Mouse (Mus musculus) embryonic facial prominence, embryonic 13.5 days (tissue): ENCODE data around the gene Defb36. TPM values are rescaled to one million over a fixed set of nuclear protein-coding genes. Genes with fewer than 3 reads are reported as not detected.

ENCODE experiments used
- ATAC-seq: fragments of 200-750 bp; cut with Nextera tagmentation; 2 replicates; pipeline ENCODE4 v1.8.0; 2017; ENCODE audit warnings: low read depth; ENCODE audit not compliant: insufficient number of reproducible peaks, insufficient read depth, low FRiP score, low TSS enrichment
- H3K27ac ChIP-seq: fragments of 300-500 bp; sonication (generic); 2 replicates; pipeline ENCODE4 v1.5.1; 2015; ENCODE audit warnings: moderate library complexity, mild to moderate bottlenecking, inconsistent platforms
- H3K27me3 ChIP-seq: fragments of 300-500 bp; sonication (generic); 2 replicates; pipeline ENCODE4 v1.6.1; 2015; ENCODE audit warnings: mild to moderate bottlenecking, inconsistent platforms
- H3K36me3 ChIP-seq: fragments of 300-500 bp; sonication (generic); 2 replicates; pipeline ENCODE4 v1.6.1; 2015; ENCODE audit warnings: mild to moderate bottlenecking, inconsistent platforms
- H3K4me1 ChIP-seq: fragments of 300-500 bp; sonication (generic); 2 replicates; pipeline ENCODE4 v1.6.1; 2015; ENCODE audit warnings: inconsistent platforms
- H3K4me2 ChIP-seq: fragments of 300-500 bp; sonication (generic); 2 replicates; pipeline ENCODE4 v1.6.1; 2015; ENCODE audit warnings: moderate library complexity, mild to moderate bottlenecking, inconsistent platforms
- H3K4me3 ChIP-seq: fragments of 300-500 bp; sonication (generic); 2 replicates; pipeline ENCODE4 v1.5.1; 2015; ENCODE audit warnings: mild to moderate bottlenecking, inconsistent platforms
- H3K9ac ChIP-seq: fragments of 300-500 bp; sonication (generic); 2 replicates; pipeline ENCODE4 v1.6.1; 2015; ENCODE audit warnings: mild to moderate bottlenecking, inconsistent platforms
- H3K9me3 ChIP-seq: fragments of 300-500 bp; sonication (generic); 2 replicates; pipeline ENCODE4 v1.6.1; 2016; ENCODE audit warnings: inconsistent platforms
- WGBS: fragments of 180-500 bp; shearing (Covaris S2); methylation state at CpG from one replicate; pipeline ENCODE4 v1.1.7; 2015; ENCODE audit warnings: mixed read lengths; 5-methylcytosine and 5-hydroxymethylcytosine counted together
- polyA plus RNA-seq: library from polyadenylated mRNA; unstranded; fragments of >200 nt; fragmentation: Nextera tagmentation; extraction: Ambion mirVana; gene quantifications from 2 replicates; pipeline ENCODE4 v1.2.1, GENCODE M21; 2015

Gene Defb36
- polyA plus RNA-seq: not detected in 2 replicates

DNA sequence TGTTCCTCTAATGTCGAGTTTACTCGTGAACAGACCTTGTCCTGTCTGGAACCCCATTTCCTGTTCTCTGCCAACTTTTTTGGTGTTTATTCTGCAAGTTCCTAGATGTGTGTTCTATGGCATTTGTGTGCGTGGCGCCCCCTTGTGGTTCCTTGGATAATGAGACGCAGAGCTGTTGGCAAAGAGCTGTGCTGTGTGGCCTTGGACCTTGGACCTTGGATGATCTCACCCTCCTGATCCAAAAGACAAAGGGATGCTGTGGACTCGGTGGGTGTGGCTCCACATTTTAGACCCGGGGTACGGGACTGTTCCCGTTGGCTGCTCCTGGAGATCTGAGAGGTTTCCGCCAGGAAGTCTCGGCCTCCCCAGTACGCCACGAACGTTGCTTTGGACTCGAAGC, at the start of gene Defb36:
Defb36 (plus strand) TSS at position 271 of the 400 bp plus-strand sequence.
- Histone ChIP-seq H3K9me3 (no peaks in the 10 kb centered on the region), H3K9ac (no peak within 1 kb of the TSS), H3K27me3 (no peaks in the 10 kb centered on the region), H3K4me2 (no peak within 1 kb of the TSS), H3K4me3 (no peak within 1 kb of the TSS), H3K36me3 (no peaks in the 10 kb centered on the region), H3K27ac (no peak within 1 kb of the TSS), H3K4me1 (no peaks in the 10 kb centered on the region)
- 82% methylated on average over 15 of the region's 15 CpGs for WGBS
- no peak for ATAC-seq

DNA sequence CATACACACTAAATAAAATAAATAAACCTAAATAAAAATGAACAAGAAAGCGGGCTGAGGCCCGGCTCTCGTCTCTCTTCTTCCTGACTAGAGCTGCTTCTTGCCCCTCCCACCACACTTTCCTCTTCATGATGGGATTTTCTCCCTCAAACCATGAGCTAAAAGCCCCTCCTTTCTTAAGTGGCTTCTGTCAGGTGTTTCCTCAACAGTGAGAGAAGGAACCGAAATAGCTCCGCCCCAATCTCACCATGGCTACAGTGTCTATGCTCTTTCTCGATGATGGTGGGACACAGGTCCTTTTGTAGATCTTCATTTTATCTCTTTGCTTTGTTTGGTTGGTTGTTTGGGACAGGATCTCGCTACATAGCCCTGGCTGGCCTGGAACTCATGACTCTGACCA, 47.5 kb upstream of the Defb36 start:
- Histone ChIP-seq H3K4me1 (no peaks in the 10 kb centered on the region), H3K27ac (no peak overlapping the region), H3K4me3 (no peak overlapping the region), H3K36me3 (no peaks in the 10 kb centered on the region), H3K27me3 (peaks cover 3% of the 10 kb centered on the region; the same call in 1 of the 2 replicates), H3K9me3 (no peaks in the 10 kb centered on the region), H3K4me2 (no peak overlapping the region), H3K9ac (no peak overlapping the region)
- 84% methylated on average over 7 of the region's 7 CpGs for WGBS
- no peak for ATAC-seq

DNA sequence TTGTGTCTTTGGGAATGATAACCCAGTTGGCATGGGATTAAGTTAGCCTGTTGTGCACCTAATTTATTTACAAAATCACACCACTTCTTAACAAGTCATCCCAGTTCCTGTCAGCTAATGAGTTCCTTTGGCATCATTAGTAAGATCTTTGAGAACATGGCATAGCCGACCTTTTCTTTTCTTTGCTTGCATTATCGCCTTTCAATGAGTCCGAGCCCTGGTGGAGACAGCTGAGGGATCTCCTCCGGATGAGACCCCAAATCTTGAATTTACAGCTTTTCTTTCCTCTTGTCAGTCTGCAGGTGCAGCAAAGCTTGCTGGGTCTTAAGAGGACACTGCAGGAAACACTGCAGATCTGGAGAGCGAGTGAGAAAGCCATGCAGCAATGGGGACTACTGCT, 35.1 kb upstream of the Defb36 start, which contains the start of gene Gm17416:
Gm17416 (plus strand) TSS at position 301 of the 400 bp plus-strand sequence.
- H3K9me3 ChIP-seq: no peaks in the 10 kb centered on the region
- H3K4me3 ChIP-seq: no peak within 1 kb of the TSS
- no peak within 1 kb of the TSS for H3K9ac ChIP-seq
- H3K27me3 ChIP-seq: no peaks in the 10 kb centered on the region
- no peaks in the 10 kb centered on the region for H3K4me1 ChIP-seq
- H3K27ac ChIP-seq: no peak within 1 kb of the TSS
- ATAC-seq: no peak
- no peaks in the 10 kb centered on the region for H3K36me3 ChIP-seq
- no peak within 1 kb of the TSS for H3K4me2 ChIP-seq
- WGBS: 92% methylated on average over 5 of the region's 5 CpGs

- WGBS: 80% methylated on average over 4 of the region's 4 CpGs
- H3K4me2 ChIP-seq: no peak overlapping the region
- H3K4me1 ChIP-seq: no peaks in the 10 kb centered on the region
- H3K9ac ChIP-seq: no peak overlapping the region
- ATAC-seq: no peak
- no peaks in the 10 kb centered on the region for H3K36me3 ChIP-seq
- no peak overlapping the region for H3K27ac ChIP-seq
- no peak overlapping the region for H3K4me3 ChIP-seq
- H3K27me3 ChIP-seq: no peaks in the 10 kb centered on the region
- no peaks in the 10 kb centered on the region for H3K9me3 ChIP-seq
Observed at GRCm38 (mm10) chr2:152569881-152570280, 34.2 kb upstream of the Defb36 start.

- Histone ChIP-seq H3K27ac (no peak overlapping the region), H3K36me3 (no peaks in the 10 kb centered on the region), H3K9ac (no peak overlapping the region), H3K9me3 (no peaks in the 10 kb centered on the region), H3K4me3 (no peak overlapping the region), H3K27me3 (no peaks in the 10 kb centered on the region), H3K4me1 (no peaks in the 10 kb centered on the region), H3K4me2 (no peak overlapping the region)
- WGBS: 58% methylated on average over 6 of the region's 6 CpGs
- no peak for ATAC-seq
Observed at GRCm38 (mm10) chr2:152570313-152570712, 33.8 kb upstream of the Defb36 start.

GRCm38 (mm10) chr2:152572114-152572794, 31.9 kb upstream of the Defb36 start, which contains the start of gene Defb21:
Gene Defb21 (plus strand): TSS chr2:152572744.
- no peaks in the 10 kb centered on the region for H3K4me1 ChIP-seq
- H3K4me2 ChIP-seq: no peak within 1 kb of the TSS
- WGBS: 62% methylated on average over 11 of the region's 11 CpGs
- no peak within 1 kb of the TSS for H3K27ac ChIP-seq
- H3K9ac ChIP-seq: no peak within 1 kb of the TSS
- H3K9me3 ChIP-seq: no peaks in the 10 kb centered on the region
- no peaks in the 10 kb centered on the region for H3K36me3 ChIP-seq
- ATAC-seq: no peak
- no peaks in the 10 kb centered on the region for H3K27me3 ChIP-seq
- no peak within 1 kb of the TSS for H3K4me3 ChIP-seq

GRCm38 (mm10) chr2:152573484-152573883, 30.6 kb upstream of the Defb36 start:
- no peak for ATAC-seq
- no peak overlapping the region for H3K9ac ChIP-seq
- H3K27me3 ChIP-seq: no peaks in the 10 kb centered on the region
- no peak overlapping the region for H3K4me2 ChIP-seq
- H3K9me3 ChIP-seq: no peaks in the 10 kb centered on the region
- H3K27ac ChIP-seq: no peak overlapping the region
- no peaks in the 10 kb centered on the region for H3K36me3 ChIP-seq
- no peak overlapping the region for H3K4me3 ChIP-seq
- 85% methylated on average over 8 of the region's 8 CpGs for WGBS
- no peaks in the 10 kb centered on the region for H3K4me1 ChIP-seq

DNA sequence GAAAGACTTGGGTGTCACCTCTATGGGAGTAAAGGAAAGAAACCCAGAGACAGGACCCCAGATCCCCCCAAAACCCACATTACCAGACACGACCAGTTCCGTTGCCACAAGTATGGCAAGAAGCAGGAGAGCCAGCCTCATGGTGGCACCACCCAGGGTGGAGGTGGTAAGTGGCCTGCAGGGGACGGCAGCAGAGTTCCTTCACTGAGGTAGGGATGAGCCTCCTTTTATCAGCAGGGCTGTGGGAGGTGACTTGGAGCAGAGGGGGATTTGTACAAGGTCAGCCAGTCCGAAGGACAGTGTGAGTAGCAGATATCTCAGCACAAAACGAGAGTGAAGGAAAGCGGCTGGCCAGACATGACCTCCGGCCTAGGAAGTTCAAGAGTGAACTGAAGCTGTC, 24.0 kb upstream of the Defb36 start, which contains the start of gene Defb19:
Defb19 (minus strand) TSS at position 206 of the 400 bp plus-strand sequence.
- Histone ChIP-seq H3K4me2 (no peak within 1 kb of the TSS), H3K4me3 (no peak within 1 kb of the TSS), H3K9me3 (no peaks in the 10 kb centered on the region), H3K36me3 (no peaks in the 10 kb centered on the region), H3K9ac (no peak within 1 kb of the TSS), H3K27ac (no peak within 1 kb of the TSS), H3K27me3 (no peaks in the 10 kb centered on the region), H3K4me1 (no peaks in the 10 kb centered on the region)
- no peak for ATAC-seq
- WGBS: 70% methylated on average over 7 of the region's 7 CpGs

GRCm38 (mm10) chr2:152580612-152581011, 23.5 kb upstream of the Defb36 start:
- no peaks in the 10 kb centered on the region for H3K36me3 ChIP-seq
- no peaks in the 10 kb centered on the region for H3K9me3 ChIP-seq
- H3K4me1 ChIP-seq: no peaks in the 10 kb centered on the region
- no peak overlapping the region for H3K4me2 ChIP-seq
- no peaks in the 10 kb centered on the region for H3K27me3 ChIP-seq
- no peak overlapping the region for H3K27ac ChIP-seq
- ATAC-seq: no peak
- 83% methylated on average over 11 of the region's 11 CpGs for WGBS
- no peak overlapping the region for H3K9ac ChIP-seq
- H3K4me3 ChIP-seq: no peak overlapping the region

DNA sequence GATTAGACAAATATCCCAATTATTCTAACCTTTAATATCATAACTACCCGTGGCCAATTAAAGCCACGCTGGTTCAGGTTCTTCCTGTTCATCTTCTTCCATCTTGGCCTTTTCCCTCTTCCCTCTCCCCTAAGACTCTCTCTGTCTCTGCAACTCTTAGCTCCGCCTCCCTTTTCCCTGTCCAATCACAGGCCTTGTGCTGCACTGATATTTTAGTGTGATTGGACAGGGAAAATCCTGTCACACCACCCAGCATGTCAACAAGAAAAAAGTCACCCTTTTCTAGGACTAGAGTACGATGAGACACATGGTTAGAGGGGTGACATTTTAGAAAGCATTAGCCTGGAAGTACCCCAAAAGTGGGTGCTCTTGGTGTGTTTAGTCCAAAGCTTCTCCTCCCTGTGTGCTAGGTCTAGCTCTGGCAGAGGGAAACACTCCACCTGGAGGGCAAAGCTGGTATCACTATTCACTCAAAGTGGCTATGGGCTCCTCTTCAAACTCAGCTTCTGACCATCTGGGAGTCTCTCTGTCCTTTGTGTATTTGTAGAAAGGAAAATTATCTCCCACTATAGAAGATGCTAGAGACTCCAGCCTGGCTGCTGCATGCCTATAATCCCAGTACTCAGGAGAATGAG, 17.1 kb upstream of the Defb36 start:
- Histone ChIP-seq H3K36me3 (no peaks in the 10 kb centered on the region), H3K4me1 (0 out of 2 replicates have a peak, but pooled peaks cover 3% of the 10 kb centered on the region), H3K27ac (no peak overlapping the region), H3K9me3 (no peaks in the 10 kb centered on the region), H3K27me3 (no peaks in the 10 kb centered on the region), H3K9ac (no peak overlapping the region), H3K4me3 (no peak overlapping the region), H3K4me2 (no peak overlapping the region)
- WGBS: 76% methylated on average over 4 of the region's 4 CpGs
- no peak for ATAC-seq

- no peak for ATAC-seq
- Histone ChIP-seq H3K36me3 (no peaks in the 10 kb centered on the region), H3K9me3 (no peaks in the 10 kb centered on the region), H3K27ac (no peak overlapping the region), H3K9ac (no peak overlapping the region), H3K27me3 (no peaks in the 10 kb centered on the region), H3K4me2 (no peak overlapping the region), H3K4me1 (0 out of 2 replicates have a peak, but pooled peaks cover 3% of the 10 kb centered on the region), H3K4me3 (no peak overlapping the region)
- 15% methylated on average over 2 of the region's 2 CpGs for WGBS
Observed at GRCm38 (mm10) chr2:152588450-152588849, 15.7 kb upstream of the Defb36 start.

GRCm38 (mm10) chr2:152589021-152589420, 15.1 kb upstream of the Defb36 start:
- ATAC-seq: no peak
- Histone ChIP-seq H3K4me2 (no peak overlapping the region), H3K27me3 (no peaks in the 10 kb centered on the region), H3K4me1 (0 out of 2 replicates have a peak, but pooled peaks cover 3% of the 10 kb centered on the region), H3K9ac (no peak overlapping the region), H3K9me3 (no peaks in the 10 kb centered on the region), H3K36me3 (no peaks in the 10 kb centered on the region), H3K27ac (no peak overlapping the region), H3K4me3 (no peak overlapping the region)
- 30% methylated on average over 6 of the region's 6 CpGs for WGBS
